Mouse (Mus musculus): ENCODE results near the gene Best2.

DNA sequence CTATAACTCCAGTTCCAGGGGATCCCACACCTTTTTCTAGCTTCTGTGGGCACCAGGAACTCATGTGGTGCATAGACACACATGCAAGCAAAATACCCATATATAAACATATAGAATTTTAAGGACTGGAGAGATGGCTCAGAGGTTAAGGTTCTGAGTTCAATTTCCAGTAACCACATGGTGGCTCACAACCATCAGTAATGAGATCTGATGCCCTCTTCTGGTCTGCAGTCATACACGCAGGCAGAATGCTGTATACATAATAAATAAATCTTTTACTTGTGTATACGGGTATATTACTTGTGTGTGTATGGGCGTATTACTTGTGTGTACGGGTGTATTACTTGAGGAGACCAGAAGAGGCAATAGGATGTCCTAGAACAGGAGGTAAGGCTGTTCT is 50.4 kb downstream of the Best2 start:
- TF ChIP-seq CTCF (IDR thresholded peaks at IDR 0.05; ENCODE audit: low read depth) (no peak), EP300 (IDR thresholded peaks at IDR 0.05; ENCODE audit: low read depth) (no peak)

All from heart, postnatal 0 days (tissue).